Mouse (Mus musculus) hindbrain, embryonic 12.5 days (tissue): Measurements from ENCODE around the gene Cmtm8. TPM values are rescaled to one million over a fixed set of nuclear protein-coding genes. Genes with fewer than 3 reads are reported as not detected.
A peak's percentile ranks its signal among the peaks of the same experiment; 100 is the strongest.

ENCODE experiments used
- ATAC-seq: fragments of 200-750 bp; cut with Nextera tagmentation; 2 replicates; pipeline ENCODE4 v1.8.0; 2017; ENCODE audit warnings: moderate TSS enrichment; ENCODE audit not compliant: low FRiP score
- H3K27ac ChIP-seq: fragments of 300-500 bp; sonication (generic); 2 replicates; pipeline ENCODE4 v1.5.1; 2016; ENCODE audit warnings: mild to moderate bottlenecking
- H3K27me3 ChIP-seq: fragments of 300-500 bp; sonication (generic); 2 replicates; pipeline ENCODE4 v1.6.1; 2016; ENCODE audit warnings: mild to moderate bottlenecking
- H3K36me3 ChIP-seq: fragments of 300-500 bp; sonication (generic); 2 replicates; pipeline ENCODE4 v1.6.1; 2016; ENCODE audit warnings: mild to moderate bottlenecking
- H3K4me1 ChIP-seq: fragments of 300-500 bp; sonication (generic); 2 replicates; pipeline ENCODE4 v1.6.1; 2016
- H3K4me2 ChIP-seq: fragments of 300-500 bp; sonication (generic); replicated peaks from 2 replicates; pipeline ENCODE4 v1.6.1; 2016; ENCODE audit warnings: mild to moderate bottlenecking
- H3K4me3 ChIP-seq: fragments of 300-500 bp; sonication (generic); 2 replicates; pipeline ENCODE4 v1.5.1; 2016; ENCODE audit warnings: mild to moderate bottlenecking
- H3K9ac ChIP-seq: fragments of 300-500 bp; sonication (generic); 2 replicates; pipeline ENCODE4 v1.6.1; 2016; ENCODE audit warnings: mild to moderate bottlenecking, moderate library complexity
- H3K9me3 ChIP-seq: fragments of 300-500 bp; sonication (generic); replicated peaks from 2 replicates; pipeline ENCODE4 v1.6.1; 2016; ENCODE audit warnings: mild to moderate bottlenecking
- WGBS: fragments of 180-500 bp; shearing (Covaris S2); methylation state at CpG from one replicate; pipeline ENCODE4 v1.1.7; 2016; 5-methylcytosine and 5-hydroxymethylcytosine counted together
- polyA plus RNA-seq: library from polyadenylated mRNA; unstranded; fragments of >200 nt; fragmentation: Nextera tagmentation; extraction: Ambion mirVana; gene quantifications from 2 replicates; pipeline ENCODE4 v1.2.1, GENCODE M21; 2016

Cmtm8 gene
- polyA plus RNA-seq, 1 experiment from 2014 or later, result 41.5 TPM

- H3K9me3 ChIP-seq, result no peaks in the 10 kb centered on the region
- H3K27me3 ChIP-seq, result peaks cover 3% of the 10 kb centered on the region; the same call in 1 of the 2 replicates
- no peak; the same call in 1 of the 2 replicates for ATAC-seq
- no peak overlapping the region for H3K4me3 ChIP-seq
- H3K4me1 ChIP-seq, result peaks cover 27% of the 10 kb centered on the region
- H3K4me2 ChIP-seq, result no peak overlapping the region
- H3K9ac ChIP-seq, result no peak overlapping the region
- H3K27ac ChIP-seq, result no peak overlapping the region
- no peaks in the 10 kb centered on the region for H3K36me3 ChIP-seq
- 27% methylated on average over 10 of the region's 11 CpGs for WGBS
These were observed 47.4 kb downstream of the Cmtm8 start for GRCm38 (mm10) chr9:114796473-114797050.

DNA sequence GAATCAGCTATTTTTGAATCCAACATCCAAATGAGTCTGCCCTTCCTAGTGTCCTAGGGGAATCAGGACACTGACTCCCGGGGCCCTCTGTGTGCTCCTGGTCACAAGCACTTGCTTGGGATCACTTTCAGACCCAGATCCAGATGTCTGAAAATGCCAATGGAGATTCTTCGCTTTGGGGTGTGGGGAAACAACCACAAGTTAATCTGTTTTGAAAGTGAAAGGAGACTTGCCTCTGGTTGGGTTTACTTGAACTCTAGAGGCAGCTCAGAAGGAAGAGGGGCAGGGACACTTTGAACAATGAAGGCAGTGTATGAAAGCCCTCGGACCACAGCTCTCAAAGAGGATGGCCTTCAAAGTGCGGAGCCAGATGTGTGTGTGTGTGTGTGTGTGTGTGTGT, 49.5 kb downstream of the Cmtm8 start:
- WGBS, result 56% methylated on average over 4 of the region's 4 CpGs
- no peak overlapping the region for H3K27ac ChIP-seq
- H3K36me3 ChIP-seq, result no peaks in the 10 kb centered on the region
- no peak overlapping the region for H3K4me3 ChIP-seq
- peaks cover 20% of the 10 kb centered on the region for H3K4me1 ChIP-seq
- ATAC-seq, result no peak
- H3K4me2 ChIP-seq, result no peak overlapping the region
- H3K27me3 ChIP-seq, result no peaks in the 10 kb centered on the region
- H3K9ac ChIP-seq, result no peak overlapping the region
- H3K9me3 ChIP-seq, result no peaks in the 10 kb centered on the region

DNA sequence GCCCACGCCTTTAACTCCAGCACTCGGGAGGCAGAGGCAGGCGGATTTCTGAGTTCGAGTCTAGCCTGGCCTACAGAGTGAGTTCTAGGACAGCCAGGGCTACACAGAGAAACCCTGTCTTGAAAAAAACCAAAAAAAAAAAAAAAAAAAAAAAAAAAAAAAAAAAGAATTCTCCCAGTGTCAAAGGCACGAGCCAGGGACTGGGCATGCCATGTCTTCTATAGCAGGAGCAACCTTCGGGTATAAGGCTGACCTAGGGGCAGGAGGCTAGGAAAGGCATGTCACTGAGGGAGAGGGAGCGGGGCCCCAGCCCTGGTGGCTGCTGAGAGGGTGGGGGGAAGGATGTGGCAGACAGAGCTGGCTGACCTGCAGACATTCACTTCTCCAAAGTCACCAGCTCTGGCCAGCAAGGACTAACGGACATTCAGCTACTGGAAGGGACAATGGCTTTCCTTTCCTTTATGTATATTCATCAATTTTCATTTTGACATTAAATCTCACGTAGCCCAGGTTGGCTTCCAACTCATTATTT, 50.1 kb downstream of the Cmtm8 start:
- H3K9me3 ChIP-seq, result no peaks in the 10 kb centered on the region
- no peaks in the 10 kb centered on the region for H3K36me3 ChIP-seq
- H3K9ac ChIP-seq, result no peak overlapping the region
- H3K4me2 ChIP-seq, result no peak overlapping the region
- H3K4me3 ChIP-seq, result no peak overlapping the region
- ATAC-seq, result no peak
- 80% methylated on average over 9 of the region's 9 CpGs for WGBS
- H3K27me3 ChIP-seq, result no peaks in the 10 kb centered on the region
- H3K4me1 ChIP-seq, result peaks cover 14% of the 10 kb centered on the region
- H3K27ac ChIP-seq, result no peak overlapping the region

GRCm38 (mm10) chr9:114789989-114790388, 54.0 kb downstream of the Cmtm8 start:
- 88% methylated on average over 8 of the region's 8 CpGs for WGBS
- Histone ChIP-seq H3K9ac (no peak overlapping the region), H3K27ac (no peak overlapping the region), H3K9me3 (no peaks in the 10 kb centered on the region), H3K4me1 (peaks cover 10% of the 10 kb centered on the region), H3K27me3 (no peaks in the 10 kb centered on the region), H3K4me2 (no peak overlapping the region), H3K36me3 (no peaks in the 10 kb centered on the region), H3K4me3 (no peak overlapping the region)
- ATAC-seq, result no peak

GRCm38 (mm10) chr9:114789557-114789956, 54.4 kb downstream of the Cmtm8 start:
- Histone ChIP-seq H3K36me3 (no peaks in the 10 kb centered on the region), H3K9me3 (no peaks in the 10 kb centered on the region), H3K27ac (no peak overlapping the region), H3K4me2 (no peak overlapping the region), H3K4me3 (no peak overlapping the region), H3K9ac (no peak overlapping the region), H3K27me3 (no peaks in the 10 kb centered on the region), H3K4me1 (peaks cover 9% of the 10 kb centered on the region)
- 78% methylated on average over 7 of the region's 7 CpGs for WGBS
- no peak for ATAC-seq

GRCm38 (mm10) chr9:114788697-114789096, 55.3 kb downstream of the Cmtm8 start:
- WGBS, result 90% methylated on average over 8 of the region's 8 CpGs
- no peak overlapping the region for H3K9ac ChIP-seq
- H3K4me2 ChIP-seq, result no peak overlapping the region
- no peaks in the 10 kb centered on the region for H3K36me3 ChIP-seq
- H3K4me1 ChIP-seq, result peaks cover 7% of the 10 kb centered on the region; the same call in 1 of the 2 replicates
- no peak overlapping the region for H3K27ac ChIP-seq
- no peaks in the 10 kb centered on the region for H3K9me3 ChIP-seq
- ATAC-seq, result no peak
- no peaks in the 10 kb centered on the region; the same call in 1 of the 2 replicates for H3K27me3 ChIP-seq
- H3K4me3 ChIP-seq, result no peak overlapping the region

DNA sequence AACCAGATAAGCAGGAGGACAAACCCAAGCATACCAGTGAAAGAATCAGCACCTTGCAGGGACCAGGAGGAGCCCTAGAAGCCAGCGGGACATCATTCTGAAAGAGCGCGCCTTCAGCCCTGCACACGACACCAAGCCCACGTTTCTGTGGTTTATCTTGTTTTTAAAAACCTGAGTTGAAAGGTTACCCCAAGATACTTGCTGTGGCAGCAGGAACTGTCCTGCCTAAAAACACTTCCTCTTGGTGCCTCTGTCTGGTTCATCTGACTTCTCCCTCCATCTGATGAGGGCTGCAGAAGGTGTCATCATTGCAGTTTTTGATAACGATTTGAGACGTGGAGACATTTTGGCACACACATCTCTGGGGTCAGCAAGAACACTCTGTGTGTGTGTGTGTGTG, 56.2 kb downstream of the Cmtm8 start:
- Histone ChIP-seq H3K27me3 (no peaks in the 10 kb centered on the region; the same call in 1 of the 2 replicates), H3K27ac (no peak overlapping the region), H3K4me3 (no peak overlapping the region), H3K9ac (no peak overlapping the region), H3K9me3 (no peaks in the 10 kb centered on the region), H3K4me1 (peaks cover 7% of the 10 kb centered on the region; the same call in 1 of the 2 replicates), H3K36me3 (no peaks in the 10 kb centered on the region), H3K4me2 (no peak overlapping the region)
- 92% methylated on average over 7 of the region's 7 CpGs for WGBS
- ATAC-seq, result no peak

- H3K4me2 ChIP-seq, result no peak overlapping the region
- H3K36me3 ChIP-seq, result no peaks in the 10 kb centered on the region
- no peaks in the 10 kb centered on the region; the same call in 1 of the 2 replicates for H3K27me3 ChIP-seq
- no peaks in the 10 kb centered on the region for H3K9me3 ChIP-seq
- H3K9ac ChIP-seq, result no peak overlapping the region
- H3K27ac ChIP-seq, result no peak overlapping the region
- ATAC-seq, result no peak
- H3K4me1 ChIP-seq, result peaks cover 7% of the 10 kb centered on the region; the same call in 1 of the 2 replicates
- H3K4me3 ChIP-seq, result no peak overlapping the region
- WGBS, result 94% methylated on average over 5 of the region's 5 CpGs
These were observed 56.8 kb downstream of the Cmtm8 start for GRCm38 (mm10) chr9:114787134-114787533.

DNA sequence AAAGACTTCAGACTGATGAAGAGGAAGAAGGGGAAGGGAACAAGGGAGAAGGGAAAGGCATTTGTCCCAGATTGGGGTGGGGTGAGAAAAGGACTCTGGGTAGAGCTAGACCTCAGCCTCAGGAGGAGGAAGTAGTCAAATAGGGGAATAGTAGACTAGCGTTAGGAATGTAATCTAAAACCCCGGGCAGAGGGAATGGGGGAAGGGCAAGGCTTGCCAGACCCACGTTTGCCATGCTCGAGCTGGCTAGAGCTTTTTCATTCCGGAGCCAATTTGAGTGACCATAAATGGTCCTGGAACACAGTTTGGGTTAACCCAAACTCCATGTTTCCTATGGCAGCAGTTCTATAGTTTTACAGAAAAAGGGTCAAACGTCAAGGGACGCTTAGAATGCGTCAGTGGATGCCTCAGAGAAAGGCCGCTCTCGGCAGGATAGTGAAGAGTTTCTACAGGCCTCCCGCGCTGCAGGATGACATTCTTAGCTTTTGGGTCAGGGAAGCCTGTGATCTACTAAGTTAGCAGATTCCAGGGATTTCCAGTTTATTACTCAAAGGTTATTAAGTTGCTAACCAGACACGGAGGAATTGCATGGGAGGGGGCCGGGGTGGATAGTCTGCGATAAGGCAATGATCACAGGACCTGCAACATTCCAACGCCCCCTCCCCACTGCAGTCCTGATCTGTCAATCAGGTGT, 58.4 kb downstream of the Cmtm8 start:
- Histone ChIP-seq H3K27ac (no peak overlapping the region), H3K9ac (no peak overlapping the region), H3K9me3 (no peaks in the 10 kb centered on the region), H3K4me2 (0 out of 2 replicates have a peak overlapping the region, but pooled peaks have one; percentile 11), H3K4me1 (peaks cover 15% of the 10 kb centered on the region), H3K36me3 (no peaks in the 10 kb centered on the region), H3K27me3 (no peaks in the 10 kb centered on the region; the same call in 1 of the 2 replicates), H3K4me3 (no peak overlapping the region)
- ATAC-seq, result no peak
- 10% methylated on average over 16 of the region's 16 CpGs for WGBS

- peak within 1 kb of the TSS; percentile 63 for H3K9ac ChIP-seq
- peak within 1 kb of the TSS; percentile 55 for H3K4me3 ChIP-seq
- H3K27ac ChIP-seq, result peak within 1 kb of the TSS; percentile 1; the same call in 1 of the 2 replicates
- H3K4me2 ChIP-seq, result peak within 1 kb of the TSS; percentile 92
- H3K9me3 ChIP-seq, result no peaks in the 10 kb centered on the region
- ATAC-seq, result peak; percentile 79
- H3K36me3 ChIP-seq, result no peaks in the 10 kb centered on the region
- peaks cover 23% of the 10 kb centered on the region for H3K4me1 ChIP-seq
- under 1% methylated on average over 50 of the region's 54 CpGs for WGBS
- no peaks in the 10 kb centered on the region; the same call in 1 of the 2 replicates for H3K27me3 ChIP-seq
These were observed 62.3 kb downstream of the Cmtm8 start, which contains the start of gene Cmtm7 for GRCm38 (mm10) chr9:114781526-114782212. Gene Cmtm7, minus strand, starts transcription at chr9:114781856.

DNA sequence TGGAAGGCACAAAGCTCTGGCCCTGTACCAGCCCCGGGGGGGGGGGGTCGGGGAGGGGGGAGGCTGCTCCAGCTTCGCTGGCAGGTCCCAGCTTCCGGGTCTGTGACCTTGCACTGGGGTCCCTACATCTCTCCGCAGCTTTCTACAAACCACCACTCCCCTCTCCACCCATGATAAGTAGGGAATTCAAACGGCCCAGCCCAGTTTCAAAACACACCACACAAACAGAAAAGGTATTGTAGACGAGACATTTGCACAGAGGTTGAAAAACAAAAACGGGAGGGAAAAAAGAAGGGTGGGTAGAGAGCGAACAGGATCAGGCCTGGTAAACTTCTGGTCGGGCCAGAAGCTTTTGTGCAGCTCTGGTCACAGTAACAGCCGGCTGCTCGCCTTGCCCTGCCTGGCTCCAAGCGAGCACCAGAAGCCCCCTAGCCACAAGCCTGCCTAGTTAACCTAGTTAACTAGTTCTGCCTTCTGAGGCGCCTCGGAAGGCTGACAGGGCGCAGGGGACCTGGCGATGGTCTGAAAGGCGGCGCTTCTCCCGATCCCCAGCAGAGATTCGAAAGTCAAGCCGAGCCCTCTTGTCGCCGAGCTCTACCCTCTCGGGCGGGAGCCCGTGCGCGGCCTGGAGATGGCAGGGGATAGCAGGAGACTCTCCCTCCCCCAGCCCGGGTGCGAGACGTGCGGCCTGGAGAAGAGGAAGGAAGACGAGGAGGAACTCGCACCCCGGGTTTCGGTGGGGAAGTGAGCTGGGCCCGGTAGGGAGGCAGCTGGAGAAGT, 63.0 kb downstream of the Cmtm8 start:
- Histone ChIP-seq H3K4me1 (peaks cover 23% of the 10 kb centered on the region), H3K4me2 (peak overlapping the region; percentile 92), H3K36me3 (no peaks in the 10 kb centered on the region), H3K27me3 (no peaks in the 10 kb centered on the region; the same call in 1 of the 2 replicates), H3K9ac (peak overlapping the region; percentile 63), H3K4me3 (peak overlapping the region; percentile 55), H3K9me3 (no peaks in the 10 kb centered on the region), H3K27ac (peak overlapping the region; percentile 1; the same call in 1 of the 2 replicates)
- WGBS, result under 1% methylated on average over 38 of the region's 38 CpGs
- ATAC-seq, result peak; percentile 58
